Mouse (Mus musculus) limb, embryonic 14.5 days (tissue): ENCODE measurements around the gene Ly6g. TPM values are rescaled to one million over a fixed set of nuclear protein-coding genes. Genes with fewer than 3 reads are reported as not detected.
"Not testable (repeated sequence)": the region's sequence is repeated elsewhere in the genome, so short reads cannot be mapped to it uniquely, and the experiment has no call there.

Experiments
- ATAC-seq: fragments of 200-750 bp; cut with Nextera tagmentation; 2 replicates; pipeline ENCODE4 v1.8.0; 2017; ENCODE audit warnings: low read depth, moderate number of reproducible peaks, moderate TSS enrichment; ENCODE audit not compliant: low FRiP score
- DNase-seq: peaks from one replicate; pipeline ENCODE4 v3.0.0-alpha.2; 2015; ENCODE audit warnings: low spot score
- H3K27ac ChIP-seq: fragments of 300-500 bp; sonication (generic); replicated peaks from 2 replicates; pipeline ENCODE4 v1.5.1; 2014; ENCODE audit warnings: low read depth, mild to moderate bottlenecking, low read length, moderate library complexity, mixed read lengths
- H3K27me3 ChIP-seq: fragments of 300-500 bp; sonication (generic); 2 replicates; pipeline ENCODE4 v1.6.1; 2014; ENCODE audit warnings: low read length, mixed read lengths; ENCODE audit not compliant: control insufficient read depth, insufficient read depth
- H3K36me3 ChIP-seq: fragments of 300-500 bp; sonication (generic); 2 replicates; pipeline ENCODE4 v1.6.1; 2014; ENCODE audit warnings: mild to moderate bottlenecking, low read length, moderate library complexity, mixed read lengths; ENCODE audit not compliant: control insufficient read depth, insufficient read depth
- H3K4me1 ChIP-seq: fragments of 300-500 bp; sonication (generic); 2 replicates; pipeline ENCODE4 v1.6.1; 2014; ENCODE audit warnings: antibody characterized with exemption, low read length, mixed read lengths; ENCODE audit not compliant: control insufficient read depth, insufficient read depth
- H3K4me2 ChIP-seq: fragments of 300-500 bp; sonication (generic); replicated peaks from 2 replicates; pipeline ENCODE4 v1.6.1; 2014; ENCODE audit warnings: low read depth, mild to moderate bottlenecking, low read length, moderate library complexity; ENCODE audit not compliant: severe bottlenecking
- H3K4me3 ChIP-seq: fragments of 300-500 bp; sonication (generic); replicated peaks from 2 replicates; pipeline ENCODE4 v1.5.1; 2014; ENCODE audit warnings: low read length
- H3K9ac ChIP-seq: fragments of 300-500 bp; sonication (generic); 2 replicates; pipeline ENCODE4 v1.6.1; 2014; ENCODE audit warnings: mild to moderate bottlenecking, low read depth, low read length, moderate library complexity; ENCODE audit not compliant: severe bottlenecking
- H3K9me3 ChIP-seq: fragments of 300-500 bp; sonication (generic); 2 replicates; pipeline ENCODE4 v1.6.1; 2016; ENCODE audit warnings: low read length; ENCODE audit not compliant: control insufficient read depth
- POLR2A ChIP-seq: fragments of 200-500 bp; IDR thresholded peaks from 2 replicates; pipeline ENCODE4 v1.8.0; 2012; ENCODE audit warnings: inconsistent platforms, mild to moderate bottlenecking, moderate library complexity, borderline replicate concordance; ENCODE audit not compliant: insufficient read depth, insufficient read length; ENCODE audit errors: extremely low read depth
- WGBS: fragments of 180-500 bp; shearing (Covaris S2); extraction: QIAGEN DNeasy Blood & Tissue Kit; methylation state at CpG from one replicate; pipeline ENCODE4 v1.1.7; 2014; 5-methylcytosine and 5-hydroxymethylcytosine counted together
- polyA plus RNA-seq, 2 experiments: library from polyadenylated mRNA; depleted of rRNA in 1 of 2; stranded (reverse) in 1 of 2; unstranded in 1 of 2; fragments of >200 nt; fragmentation: Nextera tagmentation in 1 of 2; extraction: Ambion mirVana in 1 of 2; gene quantifications; 2 replicates each; pipeline versions ENCODE4 v1.2.1 to v1.2.3; 2012 to 2014

Gene Ly6g
- polyA plus RNA-seq, 2 experiments = 0.06 TPM; not detected in 1

- no peak for TF ChIP-seq POLR2A
- DNase-seq (no peak), ATAC-seq (no peak)
- Histone ChIP-seq H3K4me2 (no peak overlapping the region), H3K4me1 (no peaks in the 10 kb centered on the region), H3K4me3 (no peak overlapping the region), H3K36me3 (no peaks in the 10 kb centered on the region), H3K9ac (no peak overlapping the region), H3K9me3 (no peaks in the 10 kb centered on the region), H3K27me3 (no peaks in the 10 kb centered on the region), H3K27ac (no peak overlapping the region)
Observed at GRCm38 (mm10) chr15:75153087-75153486, 2.0 kb upstream of the Ly6g start.

- Histone ChIP-seq H3K36me3 (no peaks in the 10 kb centered on the region), H3K9ac (no peak overlapping the region), H3K4me1 (no peaks in the 10 kb centered on the region), H3K27me3 (no peaks in the 10 kb centered on the region), H3K9me3 (no peaks in the 10 kb centered on the region), H3K4me2 (no peak overlapping the region), H3K27ac (no peak overlapping the region), H3K4me3 (no peak overlapping the region)
- no peak for TF ChIP-seq POLR2A
- ATAC-seq (no peak), DNase-seq (no peak)
- WGBS = 29% methylated on average over 1 of the region's 1 CpGs
Observed at GRCm38 (mm10) chr15:75157646-75158045, 2.6 kb downstream of the Ly6g start.

- Histone ChIP-seq H3K4me2 (no peak overlapping the region), H3K4me3 (no peak overlapping the region), H3K9me3 (no peaks in the 10 kb centered on the region), H3K9ac (no peak overlapping the region), H3K36me3 (no peaks in the 10 kb centered on the region), H3K4me1 (no peaks in the 10 kb centered on the region), H3K27ac (no peak overlapping the region), H3K27me3 (no peaks in the 10 kb centered on the region)
- ATAC-seq (no peak), DNase-seq (peak; percentile 11)
- TF ChIP-seq POLR2A = no peak
- 52% methylated on average over 1 of the region's 1 CpGs for WGBS
Observed at GRCm38 (mm10) chr15:75175506-75175905, 20.5 kb downstream of the Ly6g start.

- Histone ChIP-seq H3K27me3 (no peaks in the 10 kb centered on the region), H3K4me2 (no peak overlapping the region), H3K27ac (no peak overlapping the region), H3K9ac (no peak overlapping the region), H3K36me3 (no peaks in the 10 kb centered on the region), H3K9me3 (no peaks in the 10 kb centered on the region), H3K4me3 (no peak overlapping the region), H3K4me1 (no peaks in the 10 kb centered on the region)
- no peak for ATAC-seq
- no peak for DNase-seq
- 35% methylated on average over 2 of the region's 2 CpGs for WGBS
- no peak for TF ChIP-seq POLR2A
Observed at GRCm38 (mm10) chr15:75186291-75186690, 31.3 kb downstream of the Ly6g start.

- Histone ChIP-seq H3K27ac (no peak overlapping the region), H3K9ac (no peak overlapping the region), H3K27me3 (no peaks in the 10 kb centered on the region), H3K4me1 (no peaks in the 10 kb centered on the region), H3K36me3 (no peaks in the 10 kb centered on the region), H3K4me3 (no peak overlapping the region), H3K4me2 (no peak overlapping the region), H3K9me3 (no peaks in the 10 kb centered on the region)
- ATAC-seq (no peak), DNase-seq (peak; percentile 3)
- WGBS = 58% methylated on average over 2 of the region's 2 CpGs
- no peak for TF ChIP-seq POLR2A
Observed at GRCm38 (mm10) chr15:75189116-75189515, 34.1 kb downstream of the Ly6g start.

GRCm38 (mm10) chr15:75190560-75190959 is 35.5 kb downstream of the Ly6g start:
- H3K27me3 ChIP-seq, ATAC-seq, H3K36me3 ChIP-seq, H3K4me3 ChIP-seq, H3K27ac ChIP-seq, H3K4me2 ChIP-seq, DNase-seq, H3K9me3 ChIP-seq, H3K4me1 ChIP-seq, H3K9ac ChIP-seq: not testable (repeated sequence)
- WGBS = 0% methylated on average over 1 of the region's 3 CpGs

Other genes with a start within 250 kb of the Ly6g start
- gene Ly6i, start 171.8 kb upstream of the Ly6g start, polyA plus RNA-seq (2012; rRNA removed) = not detected in 2 replicates
- gene Ly6i, start 171.8 kb upstream of the Ly6g start, polyA plus RNA-seq (2014; fragmentation: Nextera tagmentation; extraction: Ambion mirVana) = 0.23 TPM in 1 of 2 replicates, not detected in the other
- gene Ly6a, start 157.2 kb upstream of the Ly6g start, polyA plus RNA-seq (2012; rRNA removed) = 1.7 and 2.5 TPM in 2 replicates
- 3.1 and 4.0 TPM in 2 replicates for gene Ly6a, start 157.2 kb upstream of the Ly6g start, polyA plus RNA-seq (2014; fragmentation: Nextera tagmentation; extraction: Ambion mirVana)
- 7.1 and 8.8 TPM in 2 replicates for gene Ly6c1, start 106.4 kb upstream of the Ly6g start, polyA plus RNA-seq (2012; rRNA removed)
- 10.2 and 12.2 TPM in 2 replicates for gene Ly6c1, start 106.4 kb upstream of the Ly6g start, polyA plus RNA-seq (2014; fragmentation: Nextera tagmentation; extraction: Ambion mirVana)
- gene Ly6c2, start 43.3 kb upstream of the Ly6g start, polyA plus RNA-seq (2012; rRNA removed) = 0.77 and 1.5 TPM in 2 replicates
- 0.57 and 1.4 TPM in 2 replicates for gene Ly6c2, start 43.3 kb upstream of the Ly6g start, polyA plus RNA-seq (2014; fragmentation: Nextera tagmentation; extraction: Ambion mirVana)
- gene BC025446, start 61.1 kb downstream of the Ly6g start, polyA plus RNA-seq (2012; rRNA removed) = not detected in 2 replicates
- gene BC025446, start 61.1 kb downstream of the Ly6g start, polyA plus RNA-seq (2014; fragmentation: Nextera tagmentation; extraction: Ambion mirVana) = not detected in 2 replicates
- gene Ly6f, start 113.2 kb downstream of the Ly6g start, polyA plus RNA-seq (2012; rRNA removed) = not detected in 2 replicates
- not detected in 2 replicates for gene Ly6f, start 113.2 kb downstream of the Ly6g start, polyA plus RNA-seq (2014; fragmentation: Nextera tagmentation; extraction: Ambion mirVana)